Mouse (Mus musculus) lung, postnatal 0 days (tissue): ENCODE measurements around the gene Prrc2a.

Experiments
- CTCF ChIP-seq: IDR thresholded peaks from 2 replicates; pipeline ENCODE4 v1.5.1; 2016; ENCODE audit warnings: antibody characterized with exemption, mild to moderate bottlenecking
- EP300 ChIP-seq: IDR thresholded peaks from 2 replicates; pipeline ENCODE4 v1.6.1; 2016; ENCODE audit warnings: antibody characterized with exemption, mild to moderate bottlenecking, control low read depth

DNA sequence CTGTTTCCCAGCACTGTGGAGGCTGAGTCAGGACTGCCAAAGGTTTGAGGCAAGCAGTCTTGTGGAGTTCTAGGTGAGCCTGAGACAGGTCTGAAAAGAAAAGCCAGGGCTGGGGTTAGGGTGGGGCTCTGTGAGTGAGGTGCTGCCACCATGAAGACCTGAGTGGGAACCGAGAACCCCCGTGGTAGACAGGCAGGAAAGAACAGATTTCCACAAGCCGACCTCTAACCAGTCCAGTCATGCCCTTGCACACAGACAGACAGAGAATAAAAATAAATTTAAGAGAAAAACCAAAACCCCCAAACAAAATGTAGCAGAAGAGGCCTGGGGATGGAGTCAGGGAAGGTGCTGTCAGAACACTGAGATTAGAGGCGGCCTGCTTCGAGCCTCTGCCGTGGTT, 10.7 kb upstream of the Prrc2a start:
- no peak for TF ChIP-seq EP300
- no peak for TF ChIP-seq CTCF
